Mouse (Mus musculus) forebrain, embryonic 16.5 days (tissue): Measurements from ENCODE around the gene A830031A19Rik. TPM values are rescaled to one million over a fixed set of nuclear protein-coding genes. Genes with fewer than 3 reads are reported as not detected.

Experiments
- ATAC-seq: fragments of 200-750 bp; cut with Nextera tagmentation; 2 replicates; pipeline ENCODE4 v1.8.0; 2017; ENCODE audit warnings: mild to moderate bottlenecking, moderate library complexity
- H3K27ac ChIP-seq: fragments of 300-500 bp; sonication (generic); 2 replicates; pipeline ENCODE4 v1.5.1; 2014; ENCODE audit warnings: low read length, control low read depth
- H3K27me3 ChIP-seq: fragments of 300-500 bp; sonication (generic); replicated peaks from 2 replicates; pipeline ENCODE4 v1.6.1; 2014; ENCODE audit warnings: low read length; ENCODE audit not compliant: control insufficient read depth, insufficient read depth
- H3K36me3 ChIP-seq: fragments of 300-500 bp; sonication (generic); 2 replicates; pipeline ENCODE4 v1.6.1; 2014; ENCODE audit not compliant: control insufficient read depth, insufficient read depth
- H3K4me1 ChIP-seq: fragments of 300-500 bp; sonication (generic); replicated peaks from 2 replicates; pipeline ENCODE4 v1.6.1; 2014; ENCODE audit warnings: low read length; ENCODE audit not compliant: control insufficient read depth, insufficient read depth
- H3K4me2 ChIP-seq: fragments of 300-500 bp; sonication (generic); 2 replicates; pipeline ENCODE4 v1.6.1; 2014; ENCODE audit warnings: mild to moderate bottlenecking, low read length, control low read depth
- H3K4me3 ChIP-seq: fragments of 300-500 bp; sonication (generic); replicated peaks from 2 replicates; pipeline ENCODE4 v1.5.1; 2014; ENCODE audit warnings: mild to moderate bottlenecking, low read length, control low read depth
- H3K9ac ChIP-seq: fragments of 300-500 bp; sonication (generic); replicated peaks from 2 replicates; pipeline ENCODE4 v1.6.1; 2014; ENCODE audit warnings: low read depth, low read length, control low read depth
- H3K9me3 ChIP-seq: fragments of 300-500 bp; sonication (generic); 2 replicates; pipeline ENCODE4 v1.6.1; 2016; ENCODE audit warnings: low read length; ENCODE audit not compliant: control insufficient read depth
- WGBS: fragments of 180-500 bp; shearing (Covaris S2); extraction: QIAGEN DNeasy Blood & Tissue Kit; methylation state at CpG from one replicate; pipeline ENCODE4 v1.1.7; 2014; 5-methylcytosine and 5-hydroxymethylcytosine counted together
- polyA plus RNA-seq: library from polyadenylated mRNA; unstranded; fragments of >200 nt; fragmentation: Nextera tagmentation; extraction: Ambion mirVana; gene quantifications from 2 replicates; pipeline ENCODE4 v1.2.1, GENCODE M21; 2015

The A830031A19Rik gene
- polyA plus RNA-seq, 1 experiment from 2014 or later, result not detected

DNA sequence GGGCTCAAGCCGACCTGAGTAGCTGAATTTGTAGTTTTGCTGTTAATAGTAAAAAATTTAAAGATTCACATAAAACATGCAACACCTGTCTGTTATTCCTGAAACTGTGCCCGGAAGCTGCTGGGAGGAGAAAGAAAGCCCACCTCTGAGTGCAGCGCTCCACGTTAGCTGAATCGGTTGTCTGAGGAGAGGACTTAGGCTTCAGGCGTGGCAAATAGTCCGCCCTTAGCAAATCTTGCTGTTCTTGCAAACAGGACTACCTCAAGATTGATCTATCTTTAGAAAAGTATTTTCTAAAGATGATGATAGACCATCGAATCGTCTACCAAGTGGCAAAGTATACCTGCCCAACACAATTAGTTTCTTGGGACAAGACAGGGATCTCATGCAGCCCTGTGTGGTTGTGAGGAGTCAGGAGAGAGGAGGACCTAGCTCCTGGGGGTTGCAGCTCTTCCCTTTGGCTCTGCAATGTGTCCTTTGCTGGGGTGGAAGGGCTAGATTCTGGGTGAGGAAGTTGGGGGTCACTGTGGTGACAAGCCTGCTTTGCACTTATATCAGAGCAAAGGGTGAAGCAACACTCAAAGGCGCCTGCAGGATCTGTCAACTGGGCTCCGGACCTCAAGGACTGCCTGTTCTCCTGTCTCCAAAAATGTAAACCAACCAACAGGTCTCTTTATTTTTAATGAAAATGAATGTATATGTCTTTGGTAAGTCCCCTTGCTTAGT lies 24.7 kb downstream of the A830031A19Rik start:
- Histone ChIP-seq H3K36me3 (no peaks in the 10 kb centered on the region), H3K4me3 (no peak overlapping the region; the same call in 1 of the 2 replicates), H3K27ac (no peak overlapping the region), H3K4me1 (peaks cover 9% of the 10 kb centered on the region), H3K9ac (no peak overlapping the region; the same call in 1 of the 2 replicates), H3K4me2 (peak overlapping the region; percentile 76; the same call in 1 of the 2 replicates), H3K9me3 (no peaks in the 10 kb centered on the region), H3K27me3 (no peaks in the 10 kb centered on the region)
- 82% methylated on average over 11 of the region's 11 CpGs for WGBS
- ATAC-seq, result no peak

DNA sequence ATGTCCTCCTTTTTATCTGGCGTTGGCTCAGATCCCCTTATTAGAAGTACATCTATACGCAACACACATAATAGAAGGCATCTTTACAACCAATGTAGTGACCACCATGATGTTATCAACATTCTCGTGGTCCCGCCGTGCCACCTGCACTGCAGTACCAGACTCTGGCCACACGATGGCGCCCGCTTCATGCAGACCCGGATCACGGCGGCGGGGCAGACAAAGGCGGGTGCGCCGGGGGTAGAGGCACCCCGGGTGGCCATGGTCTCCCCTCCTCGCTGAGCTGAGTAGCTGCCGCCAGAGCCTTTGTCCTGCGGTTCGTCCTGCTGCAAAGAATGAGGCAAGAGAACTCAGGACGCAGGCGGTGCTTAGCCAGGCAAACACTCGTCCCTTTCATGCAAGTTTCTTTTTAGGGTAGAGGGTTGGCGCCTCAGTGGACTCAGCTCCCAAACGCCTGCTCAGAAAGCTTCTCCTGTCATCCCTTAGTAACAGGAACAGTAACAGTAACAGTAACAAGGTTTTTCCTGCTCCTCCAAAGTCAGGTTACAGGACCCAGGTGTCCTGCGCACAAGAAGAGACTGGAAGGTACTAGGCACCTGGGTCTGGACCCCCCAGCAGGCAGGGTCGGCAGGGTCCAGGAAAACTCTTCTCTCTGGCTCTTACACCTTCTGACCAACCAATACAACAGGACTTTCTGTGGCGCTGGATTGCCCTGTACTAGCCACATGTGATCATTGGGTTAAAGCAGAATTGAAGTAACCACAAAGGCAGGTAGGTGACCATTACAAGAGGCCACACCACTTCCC lies 25.4 kb downstream of the A830031A19Rik start:
- ATAC-seq, result peak; percentile 92
- 4% methylated on average over 28 of the region's 28 CpGs for WGBS
- H3K9me3 ChIP-seq, result no peaks in the 10 kb centered on the region

DNA sequence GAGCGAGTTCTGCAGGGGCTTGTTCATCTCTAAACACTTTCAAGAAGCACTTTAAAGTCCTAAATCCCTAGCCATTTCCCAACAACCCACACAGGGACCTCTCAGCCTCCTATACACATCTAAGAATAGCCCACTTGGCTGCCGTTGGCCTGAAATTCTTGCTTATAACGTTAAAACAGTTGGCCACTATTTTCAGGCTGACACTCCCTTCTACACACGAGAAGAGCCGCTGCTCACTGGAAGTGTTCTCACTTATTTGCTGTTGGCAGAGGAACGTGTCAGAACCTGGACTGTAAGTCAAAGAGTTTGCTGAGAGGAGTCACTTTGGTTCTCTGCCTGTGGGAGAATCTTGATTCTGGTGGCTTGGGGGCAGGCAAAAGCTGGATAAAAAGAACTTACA lies 30.8 kb downstream of the A830031A19Rik start:
- Histone ChIP-seq H3K27ac (no peak overlapping the region), H3K4me2 (no peak overlapping the region), H3K9me3 (no peaks in the 10 kb centered on the region), H3K27me3 (no peaks in the 10 kb centered on the region), H3K9ac (no peak overlapping the region), H3K36me3 (no peaks in the 10 kb centered on the region), H3K4me1 (no peaks in the 10 kb centered on the region), H3K4me3 (no peak overlapping the region)
- WGBS, result 73% methylated on average over 6 of the region's 6 CpGs
- ATAC-seq, result no peak

More for the DNA sequence above, 25.4 kb downstream of the A830031A19Rik start:
- H3K36me3 ChIP-seq, result no peaks in the 10 kb centered on the region
- H3K9ac ChIP-seq, result peak overlapping the region; percentile 83
- peak overlapping the region; percentile 76 for H3K4me2 ChIP-seq
- peak overlapping the region; percentile 60; the same call in 1 of the 2 replicates for H3K27ac ChIP-seq
- H3K4me3 ChIP-seq, result peak overlapping the region; percentile 54
- H3K4me1 ChIP-seq, result peaks cover 9% of the 10 kb centered on the region
- H3K27me3 ChIP-seq, result no peaks in the 10 kb centered on the region

DNA sequence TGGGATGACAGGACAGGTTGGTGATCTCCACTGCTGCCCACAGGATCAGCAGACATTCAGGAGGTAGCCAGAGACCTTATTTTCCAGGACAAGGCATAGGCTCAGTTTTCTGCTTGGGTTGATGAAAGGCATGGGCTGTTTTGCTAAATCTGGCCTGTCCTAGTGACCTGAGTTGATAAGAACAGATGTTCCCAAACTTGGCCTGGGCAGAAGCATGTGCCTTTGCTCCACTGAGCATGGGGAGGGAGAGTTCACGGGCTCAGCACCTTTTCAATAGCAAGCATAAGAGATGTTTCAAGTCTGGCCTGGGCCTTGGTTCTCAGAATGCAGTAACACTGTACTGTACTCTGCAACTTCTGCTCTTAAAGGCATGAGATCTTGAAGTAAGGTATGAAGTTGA lies 54.1 kb downstream of the A830031A19Rik start:
- Histone ChIP-seq H3K27ac (no peak overlapping the region), H3K36me3 (no peaks in the 10 kb centered on the region), H3K4me1 (no peaks in the 10 kb centered on the region), H3K4me3 (no peak overlapping the region), H3K9ac (no peak overlapping the region), H3K27me3 (no peaks in the 10 kb centered on the region), H3K4me2 (no peak overlapping the region), H3K9me3 (no peaks in the 10 kb centered on the region)
- no peak for ATAC-seq
- 71% methylated on average over 1 of the region's 1 CpGs for WGBS

DNA sequence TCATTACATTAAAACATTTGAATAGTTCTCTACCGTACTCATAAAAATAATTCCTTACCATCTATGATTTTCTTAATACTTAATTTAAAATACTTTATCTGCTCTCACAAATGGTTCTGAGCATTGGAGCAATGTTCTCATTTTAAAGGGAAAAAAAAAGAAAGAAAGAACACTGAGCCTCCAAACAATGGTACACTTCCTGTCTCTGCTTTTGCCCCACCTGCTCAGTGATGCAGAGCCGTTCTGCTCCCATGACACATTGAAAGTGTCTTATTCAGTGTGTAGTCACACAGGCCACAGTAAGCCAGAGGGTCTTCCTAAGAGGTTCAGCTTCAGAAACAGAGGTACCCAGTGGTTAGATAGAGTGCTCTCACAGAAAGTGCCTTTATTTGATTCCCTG lies 56.1 kb downstream of the A830031A19Rik start:
- no peaks in the 10 kb centered on the region for H3K9me3 ChIP-seq
- H3K36me3 ChIP-seq, result no peaks in the 10 kb centered on the region
- no peak for ATAC-seq
- H3K4me1 ChIP-seq, result no peaks in the 10 kb centered on the region
- no peaks in the 10 kb centered on the region for H3K27me3 ChIP-seq
- H3K27ac ChIP-seq, result no peak overlapping the region
- 67% methylated on average over 2 of the region's 2 CpGs for WGBS
- no peak overlapping the region for H3K4me3 ChIP-seq
- H3K9ac ChIP-seq, result no peak overlapping the region
- no peak overlapping the region for H3K4me2 ChIP-seq

DNA sequence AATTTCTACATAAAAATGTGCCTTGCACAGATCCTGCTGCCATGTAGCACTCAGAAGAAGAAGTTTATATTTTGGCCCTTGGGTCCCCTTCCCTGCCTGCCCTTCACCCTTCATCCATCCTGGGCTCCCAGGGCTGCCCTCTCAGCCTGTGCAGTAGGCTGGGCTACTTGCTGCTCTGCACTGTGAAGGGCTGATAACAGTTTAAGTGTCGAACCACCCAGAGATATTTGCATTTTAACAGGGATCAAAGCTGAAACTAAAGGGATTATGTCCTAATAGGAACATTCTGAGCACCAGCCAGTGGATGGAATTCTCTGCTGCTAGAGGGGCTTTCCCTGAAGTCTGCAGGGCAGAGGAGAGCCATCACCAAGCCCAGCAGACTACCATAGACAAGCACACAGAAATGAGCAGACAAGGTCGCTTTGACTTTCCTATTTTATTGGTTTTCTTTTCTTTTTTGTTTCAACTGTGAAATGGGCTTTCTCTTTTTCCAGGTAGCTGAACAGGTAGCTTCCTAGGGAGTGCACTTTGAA lies 58.1 kb downstream of the A830031A19Rik start:
- H3K9me3 ChIP-seq, result no peaks in the 10 kb centered on the region
- no peak for ATAC-seq
- no peak overlapping the region for H3K27ac ChIP-seq
- H3K36me3 ChIP-seq, result no peaks in the 10 kb centered on the region
- H3K4me2 ChIP-seq, result no peak overlapping the region
- no peak overlapping the region for H3K4me3 ChIP-seq
- no peaks in the 10 kb centered on the region for H3K27me3 ChIP-seq
- 28% methylated on average over 2 of the region's 2 CpGs for WGBS
- 0 out of 2 replicates have a peak, but pooled peaks cover 3% of the 10 kb centered on the region for H3K4me1 ChIP-seq
- H3K9ac ChIP-seq, result no peak overlapping the region

DNA sequence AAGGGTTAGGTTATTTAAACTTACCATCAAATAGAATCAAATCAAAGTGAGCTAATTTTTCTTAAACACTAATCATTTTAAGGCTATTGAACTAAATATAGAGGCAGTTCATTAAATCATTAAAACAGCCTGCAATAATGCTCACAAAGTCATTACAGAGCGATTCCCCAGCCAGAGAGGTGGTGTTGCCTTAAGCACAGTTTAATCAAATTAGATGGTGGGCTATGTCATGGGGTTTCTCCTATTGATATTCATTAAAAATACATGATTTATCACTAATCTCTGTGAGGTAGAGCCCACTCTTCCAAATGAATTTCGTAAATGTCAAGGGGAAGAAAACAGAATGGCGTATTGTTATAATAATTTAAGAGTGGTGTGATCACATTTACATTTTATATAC lies 58.8 kb downstream of the A830031A19Rik start:
- Histone ChIP-seq H3K36me3 (no peaks in the 10 kb centered on the region), H3K4me1 (0 out of 2 replicates have a peak, but pooled peaks cover 3% of the 10 kb centered on the region), H3K9me3 (no peaks in the 10 kb centered on the region), H3K4me2 (no peak overlapping the region), H3K4me3 (no peak overlapping the region), H3K9ac (no peak overlapping the region), H3K27me3 (no peaks in the 10 kb centered on the region), H3K27ac (no peak overlapping the region)
- WGBS, result 79% methylated on average over 3 of the region's 3 CpGs
- no peak for ATAC-seq

DNA sequence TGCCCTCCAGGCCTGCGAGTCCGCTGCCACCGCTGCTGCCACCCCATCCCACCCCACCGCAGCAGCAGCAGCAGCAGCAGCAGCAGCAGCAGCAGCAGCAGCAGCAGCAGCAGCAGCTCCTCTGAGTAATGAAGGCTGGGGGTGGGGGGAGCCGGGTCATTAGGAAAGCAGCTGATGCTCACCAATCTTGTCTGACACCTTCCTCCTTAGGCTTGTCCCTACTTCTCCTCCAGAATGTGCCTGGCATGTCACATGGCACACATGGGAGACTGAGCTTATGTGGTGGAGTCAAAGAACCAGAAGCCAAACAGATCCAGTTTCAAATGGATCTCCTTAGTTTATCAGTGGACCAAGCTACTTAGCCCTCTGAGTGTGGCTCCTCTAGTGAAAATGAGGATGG lies 60.2 kb downstream of the A830031A19Rik start:
- no peak overlapping the region for H3K4me3 ChIP-seq
- H3K9ac ChIP-seq, result no peak overlapping the region
- H3K27ac ChIP-seq, result no peak overlapping the region
- 0 out of 2 replicates have a peak, but pooled peaks cover 3% of the 10 kb centered on the region for H3K4me1 ChIP-seq
- no peak for ATAC-seq
- no peaks in the 10 kb centered on the region for H3K27me3 ChIP-seq
- no peak overlapping the region for H3K4me2 ChIP-seq
- no peaks in the 10 kb centered on the region for H3K9me3 ChIP-seq
- H3K36me3 ChIP-seq, result no peaks in the 10 kb centered on the region
- 80% methylated on average over 5 of the region's 5 CpGs for WGBS

DNA sequence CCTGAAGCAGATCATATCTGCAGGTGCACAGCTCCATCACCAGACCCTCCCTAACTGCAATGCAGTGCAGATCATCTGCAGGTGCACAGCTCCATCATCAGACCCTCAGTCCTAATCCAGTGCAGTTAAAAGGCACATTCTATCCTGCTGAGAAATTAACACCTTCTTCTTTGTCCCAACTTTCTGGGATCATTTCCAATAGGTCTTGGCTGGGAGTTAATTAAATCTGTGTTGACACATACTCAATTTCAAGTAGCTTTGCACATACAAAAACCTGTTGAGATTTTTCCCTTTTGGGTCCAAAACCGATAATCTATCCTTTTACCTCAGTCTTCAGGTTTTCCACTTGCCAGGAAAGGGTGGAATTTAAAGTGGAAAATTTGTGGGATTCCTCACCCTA lies 62.6 kb downstream of the A830031A19Rik start:
- H3K4me3 ChIP-seq, result no peak overlapping the region
- WGBS, result 34% methylated on average over 1 of the region's 1 CpGs
- peak; percentile 23; the same call in 1 of the 2 replicates for ATAC-seq
- 0 out of 2 replicates have a peak, but pooled peaks cover 3% of the 10 kb centered on the region for H3K4me1 ChIP-seq
- H3K9ac ChIP-seq, result no peak overlapping the region
- H3K9me3 ChIP-seq, result no peaks in the 10 kb centered on the region
- no peak overlapping the region for H3K4me2 ChIP-seq
- no peaks in the 10 kb centered on the region for H3K36me3 ChIP-seq
- no peak overlapping the region for H3K27ac ChIP-seq
- H3K27me3 ChIP-seq, result no peaks in the 10 kb centered on the region
